Mouse (Mus musculus) regulatory T cell (primary cell): ENCODE measurements around the gene Enpp1.

Experiments
- in situ Hi-C: fragments of 300-600 bp; cut with MboI, MseI; formaldehyde crosslinking; loops from one replicate; pipeline ENCODE4 v1.15.1; 2025; ENCODE audit warnings: high pct_unique_total_duplicates

The Enpp1 gene

GRCm38 (mm10) chr10:24712367-24712761 is 405 bp upstream of the Enpp1 start:
- in situ Hi-C loops = loop anchor here (10.0 kb wide), 1 partner anchor 298 kb away; no protein-coding TSS in a partner anchor

GRCm38 (mm10) chr10:24711071-24711470 is 888 bp downstream of the Enpp1 start:
- in situ Hi-C loops = loop anchor here (10.0 kb wide), 1 partner anchor 296 kb away; no protein-coding TSS in a partner anchor

- in situ Hi-C loops = loop anchor here (10.0 kb wide), 1 partner anchor 296 kb away; no protein-coding TSS in a partner anchor
These were observed 1.6 kb downstream of the Enpp1 start for GRCm38 (mm10) chr10:24710361-24710760.

- in situ Hi-C loops = no loop called here
These were observed 4.2 kb downstream of the Enpp1 start for GRCm38 (mm10) chr10:24707745-24708144.

GRCm38 (mm10) chr10:24706431-24707140 is 5.4 kb downstream of the Enpp1 start:
- in situ Hi-C loops = no loop called here

- in situ Hi-C loops = no loop called here
These were observed 9.3 kb downstream of the Enpp1 start for GRCm38 (mm10) chr10:24702698-24703097.

- in situ Hi-C loops = loop anchor here (10.0 kb wide), 1 partner anchor 1013 kb away; no protein-coding TSS in a partner anchor
These were observed 13.7 kb downstream of the Enpp1 start for GRCm38 (mm10) chr10:24698131-24698775.

GRCm38 (mm10) chr10:24696761-24697160 is 15.2 kb downstream of the Enpp1 start:
- in situ Hi-C loops = loop anchor here (10.0 kb wide), 1 partner anchor 1012 kb away; no protein-coding TSS in a partner anchor

- in situ Hi-C loops = loop anchor here (10.0 kb wide), 1 partner anchor 1011 kb away; no protein-coding TSS in a partner anchor
These were observed 16.2 kb downstream of the Enpp1 start for GRCm38 (mm10) chr10:24695786-24696185.

- in situ Hi-C loops = no loop called here
These were observed 29.3 kb downstream of the Enpp1 start for GRCm38 (mm10) chr10:24682518-24683104.

GRCm38 (mm10) chr10:24677681-24678080 is 34.3 kb downstream of the Enpp1 start:
- in situ Hi-C loops = no loop called here

- in situ Hi-C loops = no loop called here
These were observed 37.7 kb downstream of the Enpp1 start for GRCm38 (mm10) chr10:24674261-24674660.

GRCm38 (mm10) chr10:24672948-24673347 is 39.0 kb downstream of the Enpp1 start:
- in situ Hi-C loops = no loop called here

GRCm38 (mm10) chr10:24670548-24670947 is 41.4 kb downstream of the Enpp1 start:
- in situ Hi-C loops = no loop called here

- in situ Hi-C loops = no loop called here
These were observed 60.9 kb downstream of the Enpp1 start for GRCm38 (mm10) chr10:24650990-24651569.

- in situ Hi-C loops = loop anchor here (10.0 kb wide), 1 partner anchor 107 kb away; no protein-coding TSS in a partner anchor
These were observed 63.8 kb downstream of the Enpp1 start for GRCm38 (mm10) chr10:24647996-24648738.

GRCm38 (mm10) chr10:24645169-24645568 is 66.8 kb downstream of the Enpp1 start:
- in situ Hi-C loops = loop anchor here (10.0 kb wide), 1 partner anchor 110 kb away; no protein-coding TSS in a partner anchor

- in situ Hi-C loops = loop anchor here (10.0 kb wide), 1 partner anchor 112 kb away; no protein-coding TSS in a partner anchor
These were observed 69.0 kb downstream of the Enpp1 start for GRCm38 (mm10) chr10:24642796-24643580.

- in situ Hi-C loops = loop anchor here (10.0 kb wide), 1 partner anchor 113 kb away; no protein-coding TSS in a partner anchor
These were observed 70.4 kb downstream of the Enpp1 start for GRCm38 (mm10) chr10:24641416-24642140.
